Mouse (Mus musculus): ENCODE measurements at regions not wholly inside any gene's neighbourhood (a gene's known extent, or its start where the extent isn't known, plus 50 kb on each side); places are given as distances from the start of the nearest gene placed in this dataset.

DNA sequence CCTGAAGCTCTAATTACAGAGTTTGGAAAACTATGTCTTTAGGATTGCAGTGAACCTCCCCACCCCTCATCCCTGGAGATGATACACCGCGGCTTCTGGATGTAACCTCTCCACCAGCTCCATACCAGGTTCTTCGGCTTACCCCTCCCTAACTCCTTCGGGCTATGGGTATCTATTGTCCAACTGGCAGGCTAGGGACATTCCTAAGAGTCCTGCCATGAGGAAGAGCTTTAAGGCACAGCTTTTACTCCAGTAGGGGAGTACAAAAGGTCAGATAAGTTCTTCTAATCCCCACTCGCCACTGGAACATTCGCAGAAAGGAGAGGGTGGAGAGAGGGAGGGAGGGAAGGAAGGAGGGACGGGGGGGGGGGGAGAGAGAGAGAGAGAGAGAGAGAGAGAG is 188.5 kb upstream of the Bcl6 start:
- peak; percentile 74 for DNase-seq

- DNase-seq: peak; percentile 84
These were observed 187.4 kb upstream of the Bcl6 start for GRCm38 (mm10) chr16:24176057-24176456.

DNA sequence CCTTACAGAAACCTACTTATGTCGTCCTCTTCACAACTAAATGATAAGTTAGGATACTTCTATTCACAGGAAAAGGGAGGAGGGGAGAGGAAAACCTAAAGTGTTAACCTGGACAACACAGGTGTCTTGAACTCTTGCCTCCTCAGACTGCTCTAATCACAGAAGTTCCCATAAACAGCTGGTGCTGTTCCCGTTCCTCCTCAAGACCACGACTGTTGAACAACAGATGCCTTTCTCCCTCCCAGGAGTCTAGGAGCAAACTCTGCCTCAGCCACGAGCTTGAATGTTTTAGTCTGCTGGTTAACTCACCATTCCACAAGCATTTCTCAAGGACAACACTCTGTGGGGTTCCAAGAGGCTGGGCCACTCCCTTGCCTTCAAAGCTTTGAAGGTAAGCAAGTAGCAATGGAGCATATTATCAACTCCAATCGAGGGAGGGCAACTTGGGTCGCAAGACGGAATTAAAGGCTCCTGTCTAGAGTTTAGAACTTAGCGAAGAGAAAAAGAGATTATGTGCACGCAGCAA is 186.6 kb upstream of the Bcl6 start:
- peak; percentile 37 for DNase-seq

GRCm38 (mm10) chr16:24174595-24174994 is 185.9 kb upstream of the Bcl6 start:
- peak; percentile 86 for DNase-seq

DNA sequence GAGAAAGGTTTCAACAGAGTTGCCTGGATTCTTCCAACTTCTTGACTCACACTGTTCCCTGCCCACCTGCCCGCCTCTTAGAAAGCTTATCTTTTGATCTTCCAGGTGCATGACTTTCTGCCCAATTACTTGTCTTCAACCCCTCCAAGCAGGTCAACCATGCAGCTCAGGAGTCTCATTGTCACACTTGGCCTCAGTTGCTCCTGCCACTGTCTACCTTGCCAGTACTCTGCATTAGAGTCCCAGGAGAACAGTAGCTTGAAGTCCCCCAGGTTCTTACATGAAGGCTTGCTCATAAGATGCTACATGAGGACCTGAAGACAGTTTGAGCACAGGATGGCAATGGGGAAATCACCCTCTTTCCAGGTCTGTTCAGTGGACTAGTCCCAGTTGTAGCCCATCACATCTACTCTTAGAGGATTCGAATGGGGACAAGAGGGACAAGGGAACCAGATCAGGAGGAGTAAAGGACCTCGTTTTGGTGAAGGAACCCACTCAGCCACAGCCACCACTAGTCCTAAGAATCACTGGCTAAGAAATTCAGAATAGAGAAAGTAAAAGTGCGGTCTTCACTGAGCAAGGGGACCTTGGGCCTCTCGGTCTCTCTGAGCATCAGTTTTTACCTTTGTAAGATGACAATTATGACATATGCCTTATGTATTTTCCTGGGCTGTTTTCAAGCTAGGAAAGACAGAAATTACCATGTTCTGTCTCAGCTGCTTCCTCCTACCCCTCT is 185.3 kb upstream of the Bcl6 start:
- DNase-seq: peak; percentile 58

DNA sequence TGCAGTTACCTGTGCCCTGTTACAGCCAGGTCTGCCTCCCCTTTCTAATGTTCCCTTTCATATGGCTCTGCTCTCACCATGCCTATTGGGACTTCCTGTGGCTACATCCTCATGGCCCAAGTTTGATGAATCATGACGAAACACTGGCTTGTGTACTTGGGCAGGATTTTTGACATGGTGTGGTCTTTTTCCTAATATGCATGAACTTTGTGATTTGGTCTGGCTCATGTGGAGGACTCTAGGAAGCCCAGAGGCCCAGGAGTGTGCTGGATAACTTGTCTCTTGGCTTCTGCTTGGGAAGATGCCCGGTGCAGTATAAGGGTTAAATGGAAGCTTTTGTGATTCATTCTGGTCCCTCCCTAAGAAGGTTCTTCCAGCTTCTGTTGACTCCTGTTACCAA is 184.0 kb upstream of the Bcl6 start:
- DNase-seq: peak; percentile 58

DNA sequence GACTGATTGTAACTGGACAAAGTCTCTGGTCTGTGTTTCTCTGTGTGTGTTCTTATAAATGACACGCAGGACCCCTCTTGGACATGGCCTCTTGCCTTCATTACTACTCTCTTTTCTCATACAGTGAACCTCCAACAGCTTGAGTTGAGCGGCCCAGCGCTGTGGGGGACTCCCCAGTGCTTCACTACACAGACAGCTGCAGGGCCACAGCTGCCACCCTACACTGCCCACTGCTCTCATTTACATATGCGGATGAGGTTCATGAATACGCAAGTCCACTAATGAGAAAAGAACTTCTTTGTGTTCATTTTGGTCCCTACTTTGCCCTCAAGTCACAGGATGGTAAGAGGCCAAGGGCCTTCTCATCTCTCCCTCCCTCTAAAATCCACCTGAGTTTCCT is 183.4 kb upstream of the Bcl6 start:
- DNase-seq: peak; percentile 89

DNA sequence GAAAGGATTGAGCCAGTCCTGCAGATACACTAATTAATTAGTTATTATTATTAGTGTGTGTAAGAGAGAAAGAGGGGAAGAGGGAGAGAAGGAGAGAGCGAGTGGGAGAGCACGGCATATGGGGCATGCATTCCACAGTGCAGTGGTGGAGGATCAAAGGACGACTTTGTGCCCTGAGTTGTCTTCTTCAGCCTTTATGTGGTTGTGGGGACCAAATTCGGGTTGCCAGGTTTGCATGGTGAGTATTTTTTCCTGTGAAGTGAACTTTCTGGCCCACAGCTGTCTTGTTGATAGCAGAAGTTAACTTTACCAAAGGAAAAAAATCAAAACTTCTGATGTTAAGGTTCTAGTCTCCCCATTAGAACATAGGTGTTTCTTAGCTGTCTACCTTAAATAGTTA is 182.5 kb upstream of the Bcl6 start:
- DNase-seq: peak; percentile 68

DNA sequence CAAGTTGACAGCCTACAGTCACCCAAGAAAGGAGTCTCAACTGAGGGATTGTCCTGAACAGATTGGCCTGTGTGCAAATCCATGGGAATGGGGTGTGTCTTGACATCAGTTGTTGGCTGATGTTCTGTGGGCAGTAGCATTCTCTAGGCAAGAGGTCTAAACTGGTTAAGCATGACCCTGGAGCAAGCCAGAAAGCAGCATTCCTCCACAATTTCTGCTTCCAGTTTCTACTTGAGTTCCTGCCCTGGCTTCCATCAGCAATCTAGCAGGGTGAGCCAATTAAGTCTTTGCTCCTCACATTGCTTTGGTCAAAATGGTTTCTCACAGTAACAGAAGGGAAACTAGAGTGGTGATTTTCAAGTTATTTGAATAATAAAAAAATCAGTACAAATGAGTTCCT is 177.8 kb upstream of the Bcl6 start:
- DNase-seq: peak; percentile 68

GRCm38 (mm10) chr16:24165461-24166081 is 176.9 kb upstream of the Bcl6 start:
- DNase-seq: peak; percentile 91

- DNase-seq: peak; percentile 35
These were observed 172.1 kb upstream of the Bcl6 start for GRCm38 (mm10) chr16:24160705-24161285.

GRCm38 (mm10) chr16:24159336-24159735 is 170.7 kb upstream of the Bcl6 start:
- peak; percentile 8 for DNase-seq

DNA sequence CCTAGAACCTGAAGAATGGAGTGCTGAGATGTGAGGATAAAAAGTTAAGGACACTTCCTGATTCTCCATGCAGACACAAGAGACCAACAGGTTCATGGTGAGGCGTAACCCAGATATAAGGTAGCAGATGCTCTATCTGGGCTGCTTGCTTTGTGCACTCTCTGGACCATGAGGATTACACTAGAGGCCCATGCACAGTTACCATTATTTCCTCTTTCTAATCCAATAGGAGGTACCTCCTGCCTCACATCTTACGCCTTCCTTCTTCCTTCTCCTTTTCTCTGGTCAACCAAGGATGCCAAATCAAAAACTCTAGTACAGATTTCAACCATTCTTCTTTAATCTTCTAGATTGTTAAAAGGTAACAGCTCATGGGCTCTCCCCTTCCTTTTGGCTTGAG is 169.1 kb upstream of the Bcl6 start:
- DNase-seq: no peak

DNA sequence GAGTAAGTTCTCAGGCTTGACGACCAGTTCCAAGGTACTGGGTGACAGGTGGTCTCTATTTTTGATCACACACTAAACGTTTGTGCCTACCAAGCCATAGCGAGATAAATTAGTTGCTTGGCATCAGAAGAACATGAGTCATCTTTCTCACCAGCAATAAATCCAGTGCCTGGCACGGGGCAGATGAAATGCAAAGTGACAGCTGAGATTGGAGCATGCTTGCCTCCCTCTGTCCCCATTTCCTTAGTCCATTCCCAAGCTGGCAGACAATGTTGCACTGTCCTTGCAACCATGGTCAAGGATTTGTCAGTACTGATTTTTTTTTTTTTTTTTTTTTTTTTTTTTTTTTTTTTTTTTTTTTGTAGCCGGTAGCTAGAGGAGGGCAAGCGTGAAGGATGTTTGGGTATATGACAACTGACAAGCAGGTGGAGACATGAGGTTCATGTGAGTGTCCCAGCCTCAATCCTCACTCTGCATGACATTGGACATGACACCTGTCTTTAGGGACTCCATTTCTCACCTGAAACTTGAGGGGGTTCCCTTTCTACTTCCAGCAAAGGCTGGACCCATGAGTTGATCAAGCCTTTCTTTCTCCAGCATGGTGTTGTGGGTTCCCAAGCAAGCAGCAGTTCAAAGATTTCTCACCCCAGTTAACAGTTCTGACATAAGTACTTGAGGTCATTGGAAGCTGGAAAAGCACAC is 168.2 kb upstream of the Bcl6 start:
- peak; percentile 85 for DNase-seq

DNA sequence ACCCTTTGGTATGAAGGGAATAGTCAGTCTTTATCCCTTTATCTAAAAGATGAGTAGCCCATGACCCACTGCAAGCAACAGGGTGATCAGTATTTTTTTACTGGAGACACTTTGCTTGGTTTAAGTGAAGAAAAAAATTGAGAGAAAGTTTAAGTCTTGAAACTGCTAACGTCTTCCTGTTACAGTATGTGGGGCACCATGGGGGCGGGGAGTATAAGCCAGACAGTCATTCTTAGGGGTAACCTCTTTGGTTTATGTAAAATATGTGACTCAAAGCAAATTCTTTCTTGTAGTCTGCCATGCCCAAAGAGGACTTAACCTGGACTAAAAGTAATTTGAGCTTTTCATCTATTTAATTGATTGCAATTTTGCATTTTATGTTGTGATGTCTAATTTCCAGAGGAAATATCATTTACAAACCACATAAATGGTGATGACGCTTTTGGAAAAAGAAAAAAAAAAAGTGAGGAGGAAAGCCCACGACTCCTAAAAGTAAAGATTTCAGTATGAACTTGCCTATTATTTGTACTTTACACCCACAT is 166.2 kb upstream of the Bcl6 start:
- peak; percentile 50 for DNase-seq

GRCm38 (mm10) chr16:24153943-24154342 is 165.3 kb upstream of the Bcl6 start:
- peak; percentile 19 for DNase-seq

- DNase-seq: peak; percentile 72
These were observed 163.2 kb upstream of the Bcl6 start for GRCm38 (mm10) chr16:24151831-24152247.

DNA sequence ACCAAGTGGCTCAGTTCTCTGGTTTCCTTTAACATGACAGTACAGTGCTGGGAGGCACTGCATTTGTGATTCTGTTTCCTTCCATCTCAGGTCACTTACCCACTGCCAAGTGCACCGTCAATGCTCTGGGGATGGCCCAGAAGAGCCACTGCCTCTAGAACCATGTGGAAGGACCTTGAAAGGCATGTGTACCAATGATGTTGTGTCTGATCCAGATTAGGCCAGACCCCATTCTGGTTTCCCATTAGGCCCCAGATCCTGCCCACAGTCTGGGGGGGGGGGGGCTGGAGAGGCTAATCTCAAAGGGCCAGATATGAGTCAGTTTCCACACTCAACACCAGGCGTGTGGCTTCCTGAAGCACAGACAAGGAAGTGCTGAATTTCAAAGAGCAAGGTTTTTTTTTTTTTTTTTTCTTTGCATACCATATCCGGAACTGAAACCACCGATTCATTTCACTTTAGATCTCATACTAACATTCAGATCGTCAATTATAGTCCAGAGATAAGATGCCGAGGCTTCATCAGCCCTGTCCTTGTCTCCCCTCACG is 162.6 kb upstream of the Bcl6 start:
- peak; percentile 88 for DNase-seq

GRCm38 (mm10) chr16:24150512-24150911 is 161.9 kb upstream of the Bcl6 start:
- DNase-seq: peak; percentile 37

DNA sequence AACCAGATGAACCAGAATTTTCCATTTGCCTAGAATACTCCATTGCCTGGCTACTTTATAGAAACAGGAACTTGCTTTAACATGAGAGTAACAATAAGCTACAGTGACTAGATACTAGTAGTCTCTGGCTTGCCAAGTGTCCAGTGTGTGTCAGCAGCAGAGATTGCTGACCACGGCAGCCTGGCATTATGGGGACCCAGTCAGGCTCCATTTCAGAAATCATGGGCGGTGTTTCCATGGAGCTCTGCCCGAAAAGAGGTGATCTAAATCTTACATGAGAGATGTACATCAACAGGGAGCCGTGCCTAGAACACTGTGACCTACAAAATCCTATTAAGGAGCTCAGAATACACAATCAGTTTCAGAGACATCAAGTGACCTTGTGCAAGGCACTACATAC is 160.8 kb upstream of the Bcl6 start:
- peak; percentile 70 for DNase-seq

DNA sequence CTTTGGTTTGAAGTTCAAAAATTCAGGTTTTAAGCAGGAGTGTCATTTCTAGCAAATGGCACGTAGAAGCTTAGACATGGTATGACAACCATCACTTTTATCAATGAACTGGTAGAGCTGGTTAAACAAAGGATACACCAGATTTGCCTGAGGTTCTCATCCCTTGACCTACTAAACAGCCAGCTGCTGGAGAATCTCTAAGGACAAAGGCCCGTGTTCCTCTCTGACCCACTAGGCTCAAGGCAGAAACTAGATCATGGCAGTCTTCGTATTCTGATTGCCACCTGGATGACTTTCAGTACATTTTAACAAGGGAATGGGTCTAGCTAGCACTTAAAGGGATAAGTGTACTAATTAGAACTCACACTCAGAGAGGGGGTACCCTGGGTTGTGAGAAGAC is 155.2 kb upstream of the Bcl6 start:
- peak; percentile 65 for DNase-seq

DNA sequence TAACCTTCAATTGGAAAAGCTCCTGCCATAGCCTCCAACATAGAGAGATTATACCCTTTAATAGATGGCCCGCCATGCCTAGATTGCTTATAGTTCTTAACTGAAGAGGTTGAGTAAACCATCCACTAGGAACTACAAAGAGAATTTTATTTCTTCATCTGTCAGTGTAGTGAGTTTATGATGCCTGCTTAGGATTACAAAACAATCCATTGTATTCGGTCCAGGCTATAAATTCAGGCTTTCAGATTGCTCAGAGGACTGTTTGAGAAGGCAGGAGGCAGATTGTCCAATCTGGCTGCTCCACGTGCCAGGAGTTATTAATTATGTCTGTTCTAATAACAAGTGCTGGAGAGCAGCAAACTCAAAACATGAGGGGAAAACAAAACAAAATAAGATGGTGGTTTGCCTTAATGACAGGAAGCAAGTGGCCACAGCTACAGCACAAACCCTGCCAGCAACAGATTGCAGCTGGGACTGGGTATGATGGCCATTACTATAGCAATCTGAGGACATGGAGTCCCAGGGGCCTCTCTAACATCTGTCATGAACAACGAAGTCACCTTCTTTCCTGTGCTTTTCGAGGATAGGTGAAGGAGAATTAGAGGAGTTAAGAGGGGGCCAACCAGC is 154.4 kb upstream of the Bcl6 start:
- peak; percentile 55 for DNase-seq
